Mouse (Mus musculus) mesoderm, embryonic 11.5 days (tissue): ENCODE results near the gene 4930524N10Rik.

Source experiments
- DNase-seq: peaks from one replicate; pipeline ENCODE4 v3.0.0-alpha.2; 2012; ENCODE audit warnings: low read depth, low spot score

The 4930524N10Rik gene

DNA sequence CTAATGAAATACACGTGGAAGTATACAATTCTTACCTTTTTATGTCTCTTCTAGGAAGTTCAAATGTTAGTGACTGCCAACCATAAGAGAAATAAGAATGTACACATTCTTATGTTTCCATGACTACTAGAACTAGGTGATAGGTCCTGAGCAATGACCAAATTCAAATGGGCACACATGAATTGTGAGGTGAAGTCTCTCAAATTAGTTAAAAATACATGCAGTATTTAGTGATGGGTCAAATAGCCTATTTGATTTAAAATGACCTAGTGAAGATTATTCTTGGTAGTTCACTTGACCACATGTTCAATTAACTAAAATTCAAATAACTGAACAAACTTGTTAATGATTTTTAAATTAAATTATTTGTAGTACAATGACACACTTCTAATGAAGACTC is at the start of gene 4930524N10Rik:
4930524N10Rik (minus strand) TSS at position 101 of the 400 bp plus-strand sequence.
- no peak for DNase-seq

DNA sequence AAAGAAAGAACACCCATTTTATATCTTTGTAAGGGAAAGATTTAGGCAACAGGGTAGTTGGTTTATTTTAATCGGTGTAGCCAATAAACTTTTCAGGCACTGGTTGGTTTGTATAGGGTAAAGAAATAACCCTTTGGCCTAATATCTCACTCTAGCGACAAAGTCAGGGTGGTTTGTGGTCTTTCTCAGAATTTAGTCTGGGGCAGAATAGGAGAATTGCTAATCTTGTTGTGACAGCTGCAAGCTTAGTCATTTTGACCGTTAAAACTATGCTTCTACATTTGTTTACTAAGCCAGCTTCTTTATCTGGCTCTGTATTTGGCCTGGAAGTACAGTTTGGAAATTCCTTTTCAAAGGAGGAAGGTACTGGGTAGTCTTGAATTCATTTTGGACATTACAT is 6.8 kb upstream of the 4930524N10Rik start:
- DNase-seq = no peak

DNA sequence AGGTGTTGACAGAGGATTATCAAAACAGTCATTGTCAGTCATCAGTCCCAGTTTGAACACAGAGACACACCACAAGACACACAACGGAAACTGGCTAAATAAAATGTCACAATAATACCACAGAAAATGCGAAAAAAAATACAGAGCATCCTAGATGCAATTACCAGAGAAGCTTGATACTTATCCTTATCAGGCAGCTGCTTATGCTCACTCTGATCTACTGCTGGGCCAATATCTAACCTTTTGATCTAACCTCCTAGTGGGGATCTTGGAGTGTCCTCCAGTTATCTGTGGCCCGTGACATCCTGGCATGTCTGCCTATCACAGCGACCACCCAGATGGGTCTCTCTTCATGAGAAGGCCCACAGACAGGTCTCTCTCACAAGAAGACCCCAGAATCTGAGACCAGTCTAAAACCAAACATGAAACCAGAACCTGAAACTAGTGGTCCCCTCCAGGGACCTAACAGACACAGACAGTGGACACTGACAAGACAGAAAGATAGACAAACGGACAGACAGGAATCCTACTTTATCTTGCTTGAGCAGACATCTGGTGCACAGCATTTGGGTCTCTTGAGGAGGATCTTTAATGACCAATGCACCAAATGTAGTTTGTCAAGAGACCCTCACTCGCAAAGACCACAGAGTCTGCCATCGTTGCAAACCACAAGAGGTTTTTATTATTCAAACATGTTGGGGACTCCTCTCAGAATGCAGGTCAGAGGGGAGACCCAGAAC is 6.3 kb upstream of the 4930524N10Rik start:
- no peak for DNase-seq

DNA sequence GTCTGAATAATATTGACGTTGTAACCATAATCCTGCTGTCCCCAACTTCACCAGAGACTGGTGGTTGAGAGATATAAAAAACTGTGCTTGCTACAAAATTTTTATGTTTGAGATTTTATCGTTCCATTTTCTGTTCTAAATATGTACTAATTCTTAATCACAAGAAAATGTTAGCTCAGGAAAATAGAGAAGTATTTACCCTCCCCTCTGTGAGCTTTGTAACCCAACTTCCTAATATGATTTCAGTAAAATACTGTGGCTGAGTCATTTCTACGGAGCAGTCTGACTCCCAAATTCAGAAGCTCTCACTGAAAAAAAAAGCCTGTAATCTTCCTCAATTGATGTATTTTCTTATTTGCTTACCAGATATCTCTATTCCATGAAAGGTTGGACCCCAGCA is 4.7 kb upstream of the 4930524N10Rik start:
- DNase-seq = no peak
